Mouse (Mus musculus) testis, adult 2 months (tissue): ENCODE data around the gene Rnf126.

Experiments
- CTCF ChIP-seq: fragments of 200-500 bp; IDR thresholded peaks from 2 replicates; pipeline ENCODE4 v1.5.1; 2012; ENCODE audit warnings: low read depth, mild to moderate bottlenecking, inconsistent platforms, low read length, moderate library complexity; ENCODE audit not compliant: control insufficient read depth, insufficient read depth, insufficient replicate concordance
- POLR2A ChIP-seq: fragments of 200-500 bp; IDR thresholded peaks from 2 replicates; pipeline ENCODE4 v1.6.1; 2012; ENCODE audit warnings: low read depth, mild to moderate bottlenecking, inconsistent platforms, low read length, moderate library complexity; ENCODE audit not compliant: control insufficient read depth

GRCm38 (mm10) chr10:79735361-79735760 is 31.4 kb downstream of the Rnf126 start:
- TF ChIP-seq POLR2A (no peak), CTCF (no peak)
